Mouse (Mus musculus): ENCODE measurements around the gene Rara. TPM values are rescaled to one million over a fixed set of nuclear protein-coding genes. Genes with fewer than 3 reads are reported as not detected.
"Not testable (repeated sequence)": the region's sequence is repeated elsewhere in the genome, so short reads cannot be mapped to it uniquely, and the experiment has no call there.

The Rara gene
- polyA plus RNA-seq, 1 experiment from 2014 or later: 9.5 TPM

GRCm38 (mm10) chr11:98928186-98928893 is 722 bp downstream of the Rara start:
- ATAC-seq: no peak; the same call in 1 of the 2 replicates
- peak overlapping the region; percentile 79 for H3K9ac ChIP-seq (ENCODE audit: low read depth, low read length)
- peaks cover 58% of the 10 kb centered on the region for H3K4me1 ChIP-seq (ENCODE audit: control insufficient read depth, insufficient read depth, low read length)
- H3K4me2 ChIP-seq (ENCODE audit: low read length): peak overlapping the region; percentile 72
- H3K36me3 ChIP-seq (ENCODE audit: control insufficient read depth, insufficient read depth, low read length): no peaks in the 10 kb centered on the region
- no peak overlapping the region for H3K27ac ChIP-seq (ENCODE audit: low read length)
- peak overlapping the region; percentile 52 for H3K4me3 ChIP-seq (ENCODE audit: low read depth, low read length)
- no peaks in the 10 kb centered on the region for H3K9me3 ChIP-seq (replicated peaks; ENCODE audit: control insufficient read depth, low read length, poor library complexity, severe bottlenecking)
- 7% methylated on average over 12 of the region's 12 CpGs for WGBS
- no peaks in the 10 kb centered on the region for H3K27me3 ChIP-seq (ENCODE audit: control insufficient read depth, insufficient read depth, low read depth, low read length)

GRCm38 (mm10) chr11:98929503-98929902 is 1.9 kb downstream of the Rara start:
- H3K27ac ChIP-seq (ENCODE audit: low read length): 0 out of 2 replicates have a peak overlapping the region, but pooled peaks have one; percentile 13
- H3K4me2 ChIP-seq (ENCODE audit: low read length): peak overlapping the region; percentile 72

GRCm38 (mm10) chr11:98930127-98930601 is 2.5 kb downstream of the Rara start:
- Histone ChIP-seq H3K9me3 (replicated peaks; ENCODE audit: control insufficient read depth, low read length, poor library complexity, severe bottlenecking) (no peaks in the 10 kb centered on the region), H3K4me2 (ENCODE audit: low read length) (peak overlapping the region; percentile 72), H3K9ac (ENCODE audit: low read depth, low read length) (peak overlapping the region; percentile 40), H3K4me1 (ENCODE audit: control insufficient read depth, insufficient read depth, low read length) (peaks cover 52% of the 10 kb centered on the region), H3K4me3 (ENCODE audit: low read depth, low read length) (peak overlapping the region; percentile 16; the same call in 1 of the 2 replicates), H3K27ac (ENCODE audit: low read length) (0 out of 2 replicates have a peak overlapping the region, but pooled peaks have one; percentile 7), H3K27me3 (ENCODE audit: control insufficient read depth, insufficient read depth, low read depth, low read length) (peaks cover 2% of the 10 kb centered on the region), H3K36me3 (ENCODE audit: control insufficient read depth, insufficient read depth, low read length) (no peaks in the 10 kb centered on the region)
- WGBS: 46% methylated on average over 7 of the region's 7 CpGs
- ATAC-seq: no peak

More at GRCm38 (mm10) chr11:98929503-98929902, 1.9 kb downstream of the Rara start:
- no peaks in the 10 kb centered on the region for H3K36me3 ChIP-seq (ENCODE audit: control insufficient read depth, insufficient read depth, low read length)
- peak overlapping the region; percentile 16 for H3K4me3 ChIP-seq (ENCODE audit: low read depth, low read length)
- H3K9me3 ChIP-seq (replicated peaks; ENCODE audit: control insufficient read depth, low read length, poor library complexity, severe bottlenecking): no peaks in the 10 kb centered on the region
- H3K9ac ChIP-seq (ENCODE audit: low read depth, low read length): peak overlapping the region; percentile 40
- no peaks in the 10 kb centered on the region for H3K27me3 ChIP-seq (ENCODE audit: control insufficient read depth, insufficient read depth, low read depth, low read length)
- ATAC-seq: no peak
- H3K4me1 ChIP-seq (ENCODE audit: control insufficient read depth, insufficient read depth, low read length): peaks cover 58% of the 10 kb centered on the region
- WGBS: 5% methylated on average over 8 of the region's 9 CpGs

- 0 out of 2 replicates have a peak overlapping the region, but pooled peaks have one; percentile 11 for H3K4me2 ChIP-seq (ENCODE audit: low read length)
- WGBS: 50% methylated on average over 10 of the region's 10 CpGs
- no peaks in the 10 kb centered on the region for H3K36me3 ChIP-seq (ENCODE audit: control insufficient read depth, insufficient read depth, low read length)
- H3K4me3 ChIP-seq (ENCODE audit: low read depth, low read length): no peak overlapping the region
- no peak overlapping the region for H3K9ac ChIP-seq (ENCODE audit: low read depth, low read length)
- H3K9me3 ChIP-seq (replicated peaks; ENCODE audit: control insufficient read depth, low read length, poor library complexity, severe bottlenecking): no peaks in the 10 kb centered on the region
- no peak for ATAC-seq
- peaks cover 45% of the 10 kb centered on the region for H3K4me1 ChIP-seq (ENCODE audit: control insufficient read depth, insufficient read depth, low read length)
- H3K27ac ChIP-seq (ENCODE audit: low read length): peak overlapping the region; percentile 18; the same call in 1 of the 2 replicates
- H3K27me3 ChIP-seq (ENCODE audit: control insufficient read depth, insufficient read depth, low read depth, low read length): peaks cover 6% of the 10 kb centered on the region
These were observed 3.3 kb downstream of the Rara start for GRCm38 (mm10) chr11:98930773-98931512.

GRCm38 (mm10) chr11:98931513-98932292 is 4.1 kb downstream of the Rara start:
- Histone ChIP-seq H3K36me3 (ENCODE audit: control insufficient read depth, insufficient read depth, low read length) (no peaks in the 10 kb centered on the region), H3K4me1 (ENCODE audit: control insufficient read depth, insufficient read depth, low read length) (peaks cover 52% of the 10 kb centered on the region), H3K27me3 (ENCODE audit: control insufficient read depth, insufficient read depth, low read depth, low read length) (peaks cover 10% of the 10 kb centered on the region), H3K4me3 (ENCODE audit: low read depth, low read length) (no peak overlapping the region), H3K27ac (ENCODE audit: low read length) (peak overlapping the region; percentile 18; the same call in 1 of the 2 replicates), H3K9ac (ENCODE audit: low read depth, low read length) (0 out of 2 replicates have a peak overlapping the region, but pooled peaks have one; percentile 28), H3K4me2 (ENCODE audit: low read length) (0 out of 2 replicates have a peak overlapping the region, but pooled peaks have one; percentile 11), H3K9me3 (replicated peaks; ENCODE audit: control insufficient read depth, low read length, poor library complexity, severe bottlenecking) (no peaks in the 10 kb centered on the region)
- WGBS: 23% methylated on average over 7 of the region's 7 CpGs
- ATAC-seq: no peak

GRCm38 (mm10) chr11:98932293-98933091 is 4.9 kb downstream of the Rara start:
- Histone ChIP-seq H3K9ac (ENCODE audit: low read depth, low read length) (no peak overlapping the region), H3K27ac (ENCODE audit: low read length) (no peak overlapping the region), H3K27me3 (ENCODE audit: control insufficient read depth, insufficient read depth, low read depth, low read length) (peaks cover 10% of the 10 kb centered on the region), H3K4me2 (ENCODE audit: low read length) (no peak overlapping the region), H3K36me3 (ENCODE audit: control insufficient read depth, insufficient read depth, low read length) (no peaks in the 10 kb centered on the region), H3K4me3 (ENCODE audit: low read depth, low read length) (no peak overlapping the region), H3K9me3 (replicated peaks; ENCODE audit: control insufficient read depth, low read length, poor library complexity, severe bottlenecking) (no peaks in the 10 kb centered on the region), H3K4me1 (ENCODE audit: control insufficient read depth, insufficient read depth, low read length) (peaks cover 49% of the 10 kb centered on the region)
- ATAC-seq: no peak
- 37% methylated on average over 16 of the region's 19 CpGs for WGBS

GRCm38 (mm10) chr11:98933151-98933550 is 5.5 kb downstream of the Rara start:
- Histone ChIP-seq H3K27ac (ENCODE audit: low read length) (no peak overlapping the region), H3K27me3 (ENCODE audit: control insufficient read depth, insufficient read depth, low read depth, low read length) (peaks cover 10% of the 10 kb centered on the region), H3K4me2 (ENCODE audit: low read length) (no peak overlapping the region), H3K9me3 (replicated peaks; ENCODE audit: control insufficient read depth, low read length, poor library complexity, severe bottlenecking) (no peaks in the 10 kb centered on the region), H3K36me3 (ENCODE audit: control insufficient read depth, insufficient read depth, low read length) (no peaks in the 10 kb centered on the region), H3K4me3 (ENCODE audit: low read depth, low read length) (no peak overlapping the region), H3K4me1 (ENCODE audit: control insufficient read depth, insufficient read depth, low read length) (peaks cover 53% of the 10 kb centered on the region), H3K9ac (ENCODE audit: low read depth, low read length) (no peak overlapping the region)
- ATAC-seq: no peak
- 52% methylated on average over 9 of the region's 9 CpGs for WGBS

- whole genome bisulfite sequencing: 93% methylated on average over 2 of the region's 2 CpGs
- not testable (repeated sequence) for H3K27ac ChIP-seq (ENCODE audit: low read length); H3K9ac ChIP-seq (ENCODE audit: low read depth, low read length); H3K4me2 ChIP-seq (ENCODE audit: low read length); H3K4me3 ChIP-seq (ENCODE audit: low read depth, low read length); H3K36me3 ChIP-seq (ENCODE audit: control insufficient read depth, insufficient read depth, low read length); ATAC-seq; H3K9me3 ChIP-seq (replicated peaks; ENCODE audit: control insufficient read depth, low read length, poor library complexity, severe bottlenecking)
- Histone ChIP-seq H3K27me3 (ENCODE audit: control insufficient read depth, insufficient read depth, low read depth, low read length) (peaks cover 13% of the 10 kb centered on the region), H3K4me1 (ENCODE audit: control insufficient read depth, insufficient read depth, low read length) (peaks cover 54% of the 10 kb centered on the region)
These were observed 6.2 kb downstream of the Rara start for GRCm38 (mm10) chr11:98933847-98934246.
